Mouse (Mus musculus): ENCODE measurements around the gene Sh3gl1.

The Sh3gl1 gene

GRCm38 (mm10) chr17:56021161-56021910, 15.1 kb downstream of the Sh3gl1 start:
- peak in 1 of 2 experiments; percentile 39 for DNase-seq (ENCODE audit: low spot score in 2 of 2)

GRCm38 (mm10) chr17:56020400-56021084, 15.9 kb downstream of the Sh3gl1 start:
- DNase-seq (ENCODE audit: low spot score in 2 of 2) = peak in 1 of 2 experiments; percentile 34

GRCm38 (mm10) chr17:56018347-56019131, 17.9 kb downstream of the Sh3gl1 start:
- peak in 1 of 2 experiments; percentile 76 for DNase-seq (ENCODE audit: low spot score in 2 of 2)

- peak in 1 of 2 experiments; percentile 36 for DNase-seq (ENCODE audit: low spot score in 2 of 2)
Observed at GRCm38 (mm10) chr17:56017848-56018247, 18.6 kb downstream of the Sh3gl1 start.

- DNase-seq (ENCODE audit: low spot score in 2 of 2) = peak in 1 of 2 experiments; percentile 51
Observed at GRCm38 (mm10) chr17:56016793-56017785, 19.3 kb downstream of the Sh3gl1 start.

- no peak for DNase-seq (ENCODE audit: low spot score in 2 of 2)
Observed at GRCm38 (mm10) chr17:56016382-56016781, 20.1 kb downstream of the Sh3gl1 start.

- no peak for DNase-seq (ENCODE audit: low spot score in 2 of 2)
Observed at GRCm38 (mm10) chr17:56015293-56015692, 21.1 kb downstream of the Sh3gl1 start.

- DNase-seq (ENCODE audit: low spot score in 2 of 2) = no peak
Observed at GRCm38 (mm10) chr17:56011441-56011840, 25.0 kb downstream of the Sh3gl1 start.

GRCm38 (mm10) chr17:56010681-56011080, 25.8 kb downstream of the Sh3gl1 start:
- DNase-seq (ENCODE audit: low spot score in 2 of 2) = peak in 1 of 2 experiments; percentile 76

- no peak for DNase-seq (ENCODE audit: low spot score in 2 of 2)
Observed at GRCm38 (mm10) chr17:56010255-56010654, 26.2 kb downstream of the Sh3gl1 start.

GRCm38 (mm10) chr17:56009962-56010240, 26.5 kb downstream of the Sh3gl1 start:
- DNase-seq (ENCODE audit: low spot score in 2 of 2) = no peak

- peak; percentile 96 for DNase-seq (ENCODE audit: low spot score in 2 of 2)
Observed at GRCm38 (mm10) chr17:56009088-56009961, 27.1 kb downstream of the Sh3gl1 start.

- peak; percentile 98 to 99 for DNase-seq (ENCODE audit: low spot score in 2 of 2)
Observed at GRCm38 (mm10) chr17:56008356-56009087, 27.9 kb downstream of the Sh3gl1 start.

- no peak for DNase-seq (ENCODE audit: low spot score in 2 of 2)
Observed at GRCm38 (mm10) chr17:56007444-56008355, 28.7 kb downstream of the Sh3gl1 start.

- no peak for DNase-seq (ENCODE audit: low spot score in 2 of 2)
Observed at GRCm38 (mm10) chr17:56006956-56007355, 29.5 kb downstream of the Sh3gl1 start.

- no peak for DNase-seq (ENCODE audit: low spot score in 2 of 2)
Observed at GRCm38 (mm10) chr17:56005415-56006061, 30.9 kb downstream of the Sh3gl1 start, which contains the start of the genes Stap2 and Mpnd. TSS of gene Stap2 (minus strand) at chr17:56005584. TSS of gene Mpnd (plus strand) at chr17:56005711.

GRCm38 (mm10) chr17:56003000-56003399, 33.4 kb downstream of the Sh3gl1 start:
- no peak for DNase-seq (ENCODE audit: low spot score in 2 of 2)

All from right cerebral cortex, postnatal 10 days (tissue).